Mouse (Mus musculus) cortical plate, adult 2 months (tissue): ENCODE measurements at regions not wholly inside any gene's neighbourhood (a gene's known extent, or its start where the extent isn't known, plus 50 kb on each side); places are given as distances from the start of the nearest gene placed in this dataset.

Experiments
- H3K27ac ChIP-seq: fragments of 200-500 bp; 2 replicates; pipeline ENCODE4 v1.5.1; 2012; ENCODE audit warnings: low read length, control low read depth, inconsistent platforms; ENCODE audit not compliant: insufficient read depth
- H3K4me1 ChIP-seq: fragments of 200-500 bp; 2 replicates; pipeline ENCODE4 v1.6.1; 2011; ENCODE audit warnings: low read length; ENCODE audit not compliant: control insufficient read depth, insufficient read depth
- H3K4me3 ChIP-seq: fragments of 200-500 bp; 2 replicates; pipeline ENCODE4 v1.5.1; 2011; ENCODE audit warnings: mild to moderate bottlenecking, low read length, control low read depth; ENCODE audit not compliant: insufficient read depth
- CTCF ChIP-seq: fragments of 200-500 bp; IDR thresholded peaks from 2 replicates; pipeline ENCODE4 v1.5.1; 2011; ENCODE audit warnings: mild to moderate bottlenecking, control low read depth, low read length; ENCODE audit not compliant: insufficient read depth; ENCODE audit errors: extremely low read depth
- POLR2A ChIP-seq: fragments of 200-500 bp; IDR thresholded peaks from 2 replicates; pipeline ENCODE4 v1.6.1; 2011; ENCODE audit warnings: mild to moderate bottlenecking, low read length, control low read depth; ENCODE audit not compliant: insufficient read depth; ENCODE audit errors: extremely low read depth

GRCm38 (mm10) chr15:31087607-31088006 is 136.5 kb upstream of the Dap start:
- Histone ChIP-seq H3K4me3 (no peak overlapping the region), H3K27ac (peak overlapping the region; percentile 63; the same call in 1 of the 2 replicates), H3K4me1 (peaks cover 8% of the 10 kb centered on the region)
- TF ChIP-seq POLR2A = no peak
- no peak for TF ChIP-seq CTCF

GRCm38 (mm10) chr15:31091916-31092570 is 132.1 kb upstream of the Dap start:
- TF ChIP-seq POLR2A (no peak), CTCF (no peak)
- peaks cover 7% of the 10 kb centered on the region for H3K4me1 ChIP-seq
- no peak overlapping the region for H3K4me3 ChIP-seq
- peak overlapping the region; percentile 79 for H3K27ac ChIP-seq

GRCm38 (mm10) chr15:31096206-31096605 is 127.9 kb upstream of the Dap start:
- TF ChIP-seq POLR2A (no peak), CTCF (no peak)
- H3K4me3 ChIP-seq = no peak overlapping the region
- no peak overlapping the region for H3K27ac ChIP-seq
- peaks cover 2% of the 10 kb centered on the region; the same call in 1 of the 2 replicates for H3K4me1 ChIP-seq

GRCm38 (mm10) chr15:31097301-31097700 is 126.8 kb upstream of the Dap start:
- Histone ChIP-seq H3K4me3 (no peak overlapping the region), H3K27ac (no peak overlapping the region), H3K4me1 (no peaks in the 10 kb centered on the region)
- TF ChIP-seq POLR2A (no peak), CTCF (no peak)

- no peak overlapping the region for H3K4me3 ChIP-seq
- no peak for TF ChIP-seq CTCF
- TF ChIP-seq POLR2A = no peak
- H3K27ac ChIP-seq = no peak overlapping the region
- no peaks in the 10 kb centered on the region for H3K4me1 ChIP-seq
Observed at GRCm38 (mm10) chr15:31104743-31105142, 119.4 kb upstream of the Dap start.

GRCm38 (mm10) chr15:31106907-31107306 is 117.2 kb upstream of the Dap start:
- TF ChIP-seq CTCF = no peak
- TF ChIP-seq POLR2A = no peak
- H3K4me1 ChIP-seq = no peaks in the 10 kb centered on the region
- no peak overlapping the region for H3K27ac ChIP-seq
- no peak overlapping the region for H3K4me3 ChIP-seq

- TF ChIP-seq CTCF (no peak), POLR2A (no peak)
- H3K4me1 ChIP-seq = no peaks in the 10 kb centered on the region
Observed at GRCm38 (mm10) chr15:31113216-31113615, 110.9 kb upstream of the Dap start.

GRCm38 (mm10) chr15:31117338-31117737 is 106.8 kb upstream of the Dap start:
- Histone ChIP-seq H3K4me3 (no peak overlapping the region), H3K27ac (no peak overlapping the region), H3K4me1 (no peaks in the 10 kb centered on the region)
- TF ChIP-seq CTCF (no peak), POLR2A (no peak)

More at GRCm38 (mm10) chr15:31113216-31113615, 110.9 kb upstream of the Dap start:
- H3K4me3 ChIP-seq = no peak overlapping the region
- H3K27ac ChIP-seq = no peak overlapping the region

GRCm38 (mm10) chr15:31120147-31120546 is 104.0 kb upstream of the Dap start:
- no peaks in the 10 kb centered on the region for H3K4me1 ChIP-seq
- H3K4me3 ChIP-seq = no peak overlapping the region
- no peak overlapping the region for H3K27ac ChIP-seq
- TF ChIP-seq CTCF (no peak), POLR2A (no peak)

GRCm38 (mm10) chr15:31125784-31126183 is 98.3 kb upstream of the Dap start:
- TF ChIP-seq CTCF = no peak
- TF ChIP-seq POLR2A = no peak
- no peaks in the 10 kb centered on the region for H3K4me1 ChIP-seq
- no peak overlapping the region for H3K27ac ChIP-seq
- no peak overlapping the region for H3K4me3 ChIP-seq
